Mouse (Mus musculus) fat pad, adult 2 months (tissue): ENCODE measurements around the gene Cngb1.
"Not testable (repeated sequence)": the region's sequence is repeated elsewhere in the genome, so short reads cannot be mapped to it uniquely, and the experiment has no call there.

Experiments
- DNase-seq: peaks from one replicate; pipeline ENCODE4 v3.0.0-alpha.2; 2011; ENCODE audit warnings: low read depth, low spot score; ENCODE audit errors: extremely low read depth

Cngb1 gene

DNA sequence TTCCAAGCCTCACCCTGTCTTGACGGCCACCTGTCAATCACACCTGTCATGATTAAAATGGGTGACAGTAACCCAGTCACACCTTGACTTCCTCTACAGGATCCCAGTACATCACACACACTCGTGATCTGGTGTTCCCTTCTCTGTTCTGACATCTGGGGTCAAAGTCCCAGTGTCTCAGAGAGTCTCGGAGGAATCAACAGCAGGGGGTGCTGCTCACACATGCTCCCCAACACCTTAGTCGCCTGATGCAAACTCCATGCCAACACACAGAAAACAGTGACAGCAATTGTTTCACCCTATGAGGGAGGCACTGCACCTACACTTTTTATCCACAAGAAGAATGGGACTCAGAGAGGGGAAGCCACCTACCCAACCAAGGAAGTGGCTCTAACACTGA, 56.5 kb downstream of the Cngb1 start:
- no peak for DNase-seq

DNA sequence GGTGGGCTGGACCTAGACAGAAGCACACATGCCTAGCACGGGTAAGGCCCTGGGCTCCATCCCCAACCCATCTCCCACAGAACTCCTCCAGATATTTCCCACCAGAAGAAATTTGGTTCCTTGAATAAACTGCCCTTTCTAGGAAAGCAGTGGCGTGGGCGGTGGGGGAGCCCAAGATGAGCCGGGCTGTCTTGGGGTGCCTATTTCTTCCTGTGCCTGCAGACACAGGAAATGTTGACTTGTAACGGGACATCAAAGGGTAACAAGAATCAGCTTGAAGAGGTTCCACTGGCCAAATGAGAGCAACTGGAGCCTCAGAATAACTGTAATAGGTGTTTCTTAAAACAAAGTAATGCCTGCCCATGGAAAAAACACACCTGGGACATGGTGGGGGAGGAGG, 59.1 kb downstream of the Cngb1 start:
- no peak for DNase-seq

DNA sequence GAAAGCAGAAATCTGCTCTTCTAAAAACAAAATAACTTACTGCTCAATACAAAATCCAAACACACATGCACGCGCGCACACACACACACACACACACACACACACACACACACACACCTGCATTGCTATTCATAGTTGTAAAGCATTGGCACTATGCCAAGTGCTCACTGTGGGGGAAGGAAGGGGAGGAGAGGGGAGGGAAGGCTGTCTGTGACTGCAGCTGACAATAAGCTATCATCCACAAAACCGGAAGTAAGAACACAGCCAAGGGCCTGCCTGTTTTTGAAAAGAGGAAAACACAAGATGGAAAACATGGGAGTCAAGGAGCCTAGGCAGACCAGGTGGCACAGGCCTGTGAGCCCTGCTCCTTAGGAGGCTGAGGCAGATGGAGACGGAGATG, 61.2 kb downstream of the Cngb1 start:
- DNase-seq = no peak

DNA sequence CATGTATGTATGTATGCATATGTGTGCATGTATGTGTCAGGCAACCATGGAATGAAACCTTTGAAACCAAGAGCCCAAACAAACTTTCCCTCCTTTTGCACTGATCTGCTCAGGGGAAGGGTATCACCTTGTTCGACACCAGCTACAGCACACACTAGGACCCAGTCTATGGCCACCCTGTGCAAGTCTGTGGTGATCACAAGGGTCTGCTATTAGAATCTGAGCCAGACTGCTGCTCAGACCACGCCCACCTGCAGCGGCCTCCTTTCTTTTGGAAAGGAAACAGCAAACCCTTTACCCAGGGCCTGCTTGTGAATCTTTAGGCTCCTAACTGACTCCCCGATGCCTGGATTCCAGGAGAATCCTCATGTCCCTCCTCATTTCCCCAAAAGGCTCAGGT, 62.5 kb downstream of the Cngb1 start:
- DNase-seq = no peak

DNA sequence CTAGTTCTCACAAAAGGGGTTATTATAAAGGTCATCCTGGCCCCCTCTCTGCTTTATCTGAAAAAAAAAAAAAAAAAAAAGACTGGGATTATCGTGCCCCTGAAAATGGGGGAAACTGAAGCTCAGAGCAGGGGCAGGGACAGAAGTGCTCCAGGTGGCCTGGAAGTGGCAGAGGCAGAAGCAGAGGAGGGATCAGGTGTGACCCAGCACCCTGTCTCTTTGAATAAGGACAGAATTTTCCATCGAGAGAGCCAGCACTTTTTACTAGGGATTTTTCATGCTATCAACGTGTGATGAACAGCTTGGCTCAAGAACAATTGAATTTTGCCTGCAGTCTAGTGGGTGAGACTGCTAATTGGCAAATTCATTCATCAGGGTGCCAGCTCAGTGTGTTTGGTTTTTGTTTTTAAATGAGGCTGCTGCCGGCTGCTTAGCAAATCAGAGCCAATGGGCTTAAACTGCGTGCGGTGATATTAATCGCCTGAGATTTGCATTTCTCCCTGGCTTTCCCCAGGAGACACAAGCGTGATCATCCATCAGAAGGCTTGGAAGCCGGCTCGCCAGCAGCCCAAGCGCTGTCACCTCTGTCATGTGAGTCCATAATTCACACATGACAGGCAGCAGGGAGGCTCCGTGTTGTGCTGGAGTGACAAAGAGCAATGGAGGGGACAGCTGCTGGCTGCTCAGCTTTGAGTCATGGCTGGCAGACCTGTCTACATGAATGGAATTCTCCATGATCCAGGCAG, 63.4 kb downstream of the Cngb1 start:
- peak; percentile 30 for DNase-seq

DNA sequence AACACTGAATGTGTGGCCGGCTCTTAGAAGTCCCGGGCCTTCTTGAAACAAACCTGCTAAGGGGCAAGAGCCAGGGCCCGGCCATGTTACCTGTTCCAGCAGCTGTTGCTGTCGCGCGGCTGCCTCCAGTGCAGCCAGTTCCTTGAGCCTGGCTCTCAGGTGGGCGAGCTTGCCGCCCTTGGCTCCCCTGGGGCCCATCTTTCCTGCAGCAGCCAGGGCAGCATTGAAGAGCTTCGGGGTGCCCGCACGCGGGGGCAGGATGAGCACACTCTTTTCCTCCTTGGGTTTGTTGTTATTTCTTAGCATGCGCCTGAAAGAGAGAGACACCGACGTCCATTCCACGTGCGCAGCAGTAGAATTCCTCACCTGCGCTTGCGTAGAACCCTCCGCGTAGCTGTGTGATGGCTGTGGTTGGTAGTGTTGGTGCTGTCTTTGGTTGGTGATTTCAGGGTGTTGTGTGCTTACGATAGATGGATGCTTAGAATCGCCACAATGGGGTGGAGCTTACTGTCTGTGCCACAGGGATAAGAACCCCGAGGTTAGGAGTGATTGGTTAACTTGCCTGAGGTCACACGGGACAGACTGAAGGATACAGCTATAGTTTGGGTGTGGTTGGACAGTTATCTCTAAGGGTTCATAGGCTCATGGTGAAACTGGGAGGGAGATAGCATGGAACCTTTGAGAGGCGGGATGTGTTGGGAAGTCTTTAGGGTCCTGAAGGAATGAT, 64.1 kb downstream of the Cngb1 start:
- DNase-seq = no peak

DNA sequence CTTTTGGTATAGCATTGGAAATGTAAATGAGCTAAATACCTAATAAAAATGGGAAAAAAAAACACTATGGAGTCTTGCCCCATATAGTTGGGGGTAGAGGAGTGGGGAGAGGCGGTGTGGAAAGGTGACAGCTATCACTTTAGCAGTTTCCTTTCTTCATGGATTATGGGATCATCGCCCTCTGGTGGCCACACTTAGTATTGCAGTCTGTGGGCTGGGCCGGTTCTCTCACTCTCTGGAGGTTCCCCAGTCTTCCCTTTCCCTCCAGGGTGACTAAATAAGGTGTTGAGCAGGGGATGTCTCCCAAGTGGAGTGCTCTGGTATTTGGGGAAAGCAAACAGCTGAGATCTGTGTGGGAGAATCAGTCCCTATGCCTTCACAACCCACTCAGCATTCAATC, 70.7 kb downstream of the Cngb1 start:
- no peak for DNase-seq

DNA sequence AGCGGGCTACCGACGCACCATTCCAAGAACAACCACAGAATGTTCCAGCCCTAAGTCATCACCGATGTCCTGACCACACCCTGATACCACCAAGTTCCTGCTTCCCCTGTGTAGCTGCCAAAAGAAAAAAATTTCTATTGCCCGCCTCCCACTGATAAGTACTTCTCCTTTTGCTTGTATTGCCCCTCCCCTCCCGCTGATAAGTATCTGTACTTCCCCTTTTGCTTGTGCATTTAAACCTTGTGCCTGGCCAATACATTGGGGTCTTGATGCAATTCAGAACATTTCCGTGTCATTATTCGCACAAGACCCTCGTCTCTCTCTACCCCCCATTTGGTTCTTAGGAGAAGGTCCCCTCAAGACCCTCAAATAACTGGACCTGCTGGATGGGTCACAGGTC, 76.3 kb downstream of the Cngb1 start:
- not testable (repeated sequence) for DNase-seq

DNA sequence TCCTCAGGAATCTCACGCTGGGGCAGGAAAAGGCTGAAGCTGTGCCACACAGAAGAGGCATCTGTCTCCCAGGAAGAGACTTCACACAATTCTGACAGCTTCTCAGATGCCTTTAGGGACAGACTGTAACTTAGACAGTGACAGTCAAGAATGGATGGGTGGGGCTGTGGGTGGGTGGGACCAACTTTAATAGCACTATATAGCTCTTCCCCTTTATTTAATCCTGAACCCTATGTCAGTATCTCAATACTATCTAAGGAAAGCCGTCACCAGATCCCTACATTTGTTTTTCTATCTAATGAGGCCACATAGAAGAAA, 79.3 kb downstream of the Cngb1 start:
- no peak for DNase-seq

DNA sequence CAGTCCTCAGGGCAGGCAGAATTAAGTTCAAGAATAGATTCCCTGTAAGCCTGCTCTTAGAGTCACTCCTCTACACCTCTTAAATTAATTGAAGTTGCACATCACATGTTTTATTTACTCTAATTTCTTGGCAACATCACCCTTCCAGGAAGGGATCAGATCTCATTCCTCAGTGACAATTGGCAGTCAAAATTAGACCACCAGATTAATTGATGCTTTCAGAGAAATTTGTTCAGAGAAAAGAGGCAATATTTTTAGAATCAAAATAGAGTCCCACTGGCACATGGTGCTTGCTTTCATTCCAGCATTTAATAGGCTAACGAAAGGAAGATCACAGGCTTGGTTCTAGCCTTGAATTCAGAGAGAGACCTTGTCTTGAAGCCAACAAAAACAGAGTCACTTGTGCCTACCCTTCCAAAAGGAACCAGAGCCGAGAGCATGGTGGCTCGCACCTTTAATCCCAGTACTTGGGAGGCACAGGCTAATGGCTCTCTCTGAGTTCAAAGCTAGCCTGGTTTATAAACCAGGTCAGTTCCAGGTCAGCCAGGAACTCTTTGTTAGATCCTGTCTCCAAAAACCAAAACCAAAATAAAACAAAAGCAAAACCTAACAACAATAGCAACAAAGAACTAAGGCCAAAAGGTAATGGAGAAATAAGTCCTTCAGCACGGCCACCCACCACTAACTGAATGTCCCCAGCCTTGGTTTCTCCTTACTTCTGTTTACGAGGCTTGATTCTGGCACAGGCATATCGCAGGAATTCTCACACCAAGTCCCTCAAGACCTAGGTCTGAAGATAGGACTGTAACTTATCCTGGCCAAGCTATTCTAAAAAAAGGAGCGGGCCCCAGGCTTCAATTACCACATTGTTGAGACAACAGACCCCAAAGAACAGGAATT, 79.9 kb downstream of the Cngb1 start:
- no peak for DNase-seq

DNA sequence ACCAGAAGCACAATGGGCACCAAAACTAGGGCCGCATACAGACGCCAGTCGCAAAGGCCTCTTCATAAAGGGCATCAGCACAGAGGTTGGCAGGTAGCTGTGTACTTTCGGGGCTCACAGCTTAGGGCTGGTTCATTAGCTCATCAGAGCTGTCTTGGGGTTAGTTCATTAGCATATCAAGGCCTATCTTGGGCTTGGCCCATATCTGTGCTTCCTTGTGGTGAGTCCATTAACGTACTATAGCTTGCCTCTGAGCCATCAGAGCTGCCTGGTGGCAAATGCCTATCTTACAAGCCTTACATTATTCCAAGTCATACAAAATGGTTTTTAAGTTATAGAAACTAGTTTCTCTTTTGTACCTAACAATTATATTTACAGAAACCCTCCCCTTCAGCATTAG, 82.4 kb downstream of the Cngb1 start:
- no peak for DNase-seq

DNA sequence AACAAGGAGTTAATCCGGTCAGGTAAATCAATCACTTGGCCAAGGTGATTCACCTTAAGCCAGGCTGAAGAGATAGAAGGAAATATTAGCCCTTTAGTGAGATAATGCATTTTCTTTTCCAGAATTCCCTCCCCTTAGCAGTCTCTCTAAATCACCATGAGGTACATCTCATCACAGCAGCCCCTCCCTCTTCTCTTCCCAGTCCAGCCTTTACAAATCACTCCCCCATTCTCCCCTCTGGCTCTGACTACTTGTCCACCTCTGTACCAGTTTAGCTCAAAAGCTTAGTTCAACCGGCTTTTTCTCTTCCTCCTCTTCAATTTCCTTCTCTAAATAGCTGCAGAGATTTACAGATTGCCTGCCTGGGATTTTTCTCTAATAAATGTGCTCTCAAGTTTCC, 85.3 kb downstream of the Cngb1 start:
- no peak for DNase-seq

DNA sequence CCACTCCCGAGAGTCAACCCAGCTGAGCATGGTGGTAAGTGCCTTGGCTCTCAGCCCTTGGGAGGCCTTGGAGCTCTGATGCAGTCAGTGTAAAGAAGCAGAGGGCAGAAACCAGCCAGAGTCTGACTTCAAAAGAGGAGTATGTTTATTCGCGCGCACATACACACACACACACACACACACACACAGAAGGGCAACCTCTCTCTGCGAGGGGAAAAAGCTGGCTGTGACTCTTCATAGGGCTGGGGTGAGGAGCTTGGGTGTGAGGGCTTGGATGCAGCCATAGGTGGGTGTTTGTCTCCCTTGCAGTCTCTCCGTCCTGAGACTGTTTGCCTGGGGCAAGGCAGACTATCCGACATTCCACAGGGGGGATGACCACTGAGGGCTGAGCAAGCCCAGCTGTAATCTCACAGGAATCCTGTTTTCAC, 85.8 kb downstream of the Cngb1 start:
- DNase-seq = no peak

DNA sequence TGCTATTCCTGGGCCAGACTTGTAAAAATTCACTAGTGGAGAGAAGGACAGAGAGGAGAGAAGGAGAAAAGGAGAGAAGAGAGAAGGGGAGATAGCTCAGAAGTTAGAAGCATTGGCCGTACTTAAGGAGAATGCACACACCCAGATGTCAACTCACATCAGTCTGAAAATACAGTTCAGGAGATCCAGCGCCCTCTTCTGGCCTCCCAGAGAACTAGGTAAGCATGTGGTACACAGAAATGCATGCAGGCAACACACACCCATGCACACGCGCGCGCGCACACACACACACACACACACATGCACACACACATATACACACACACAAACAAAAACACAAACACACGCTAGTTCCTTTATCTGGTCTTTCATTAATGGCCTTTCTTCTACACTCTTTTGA, 86.8 kb downstream of the Cngb1 start:
- DNase-seq = no peak

DNA sequence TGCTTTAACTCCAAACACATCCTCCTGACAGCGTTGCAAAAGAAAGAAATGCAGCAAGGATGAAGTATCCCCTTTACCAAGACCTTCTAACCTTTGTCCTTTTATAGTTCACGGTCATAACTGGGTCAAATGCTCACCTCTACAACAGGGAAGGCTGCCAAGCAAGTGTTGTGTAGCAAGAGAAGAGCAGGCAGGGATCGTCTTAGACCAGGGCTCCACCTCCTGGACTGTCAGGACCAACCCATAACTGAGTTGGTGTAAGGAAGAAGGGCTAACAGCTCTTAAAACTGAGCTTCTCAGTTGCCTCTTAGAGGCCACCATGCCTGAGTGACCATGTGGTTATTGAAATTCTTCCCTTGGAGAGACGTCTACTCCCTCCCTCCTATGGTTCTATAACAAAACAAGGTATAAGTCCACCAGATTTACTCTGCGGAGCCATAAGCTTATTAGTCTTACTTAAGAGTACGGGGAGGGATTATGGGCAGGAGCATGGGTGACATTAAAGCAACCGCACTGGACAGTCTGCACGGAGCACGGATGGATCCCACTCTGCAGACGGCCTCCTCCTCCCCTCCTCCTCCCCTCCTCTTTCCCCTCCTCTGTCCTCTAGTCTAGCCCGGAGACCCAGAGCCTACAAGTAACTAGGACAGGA, 90.5 kb downstream of the Cngb1 start:
- no peak for DNase-seq

DNA sequence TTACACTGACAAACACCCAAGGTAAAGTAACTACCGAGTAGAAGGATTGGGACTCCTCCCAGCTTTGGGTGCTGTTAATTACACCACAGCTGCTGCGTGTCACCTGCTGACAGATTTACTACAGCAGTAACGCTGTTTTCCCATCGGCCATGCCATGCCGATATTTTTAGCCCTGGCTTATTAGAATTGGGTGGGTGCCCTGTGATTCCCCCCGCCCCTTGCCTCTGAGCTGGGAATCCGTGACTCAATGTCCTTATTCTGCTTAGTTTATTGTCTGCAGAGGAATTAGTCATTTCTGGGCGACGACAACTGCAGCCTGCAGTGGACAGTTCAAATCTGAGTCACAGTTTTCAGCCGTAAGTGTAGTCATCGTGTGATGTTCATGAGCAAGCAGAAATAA, 96.5 kb downstream of the Cngb1 start:
- no peak for DNase-seq

DNA sequence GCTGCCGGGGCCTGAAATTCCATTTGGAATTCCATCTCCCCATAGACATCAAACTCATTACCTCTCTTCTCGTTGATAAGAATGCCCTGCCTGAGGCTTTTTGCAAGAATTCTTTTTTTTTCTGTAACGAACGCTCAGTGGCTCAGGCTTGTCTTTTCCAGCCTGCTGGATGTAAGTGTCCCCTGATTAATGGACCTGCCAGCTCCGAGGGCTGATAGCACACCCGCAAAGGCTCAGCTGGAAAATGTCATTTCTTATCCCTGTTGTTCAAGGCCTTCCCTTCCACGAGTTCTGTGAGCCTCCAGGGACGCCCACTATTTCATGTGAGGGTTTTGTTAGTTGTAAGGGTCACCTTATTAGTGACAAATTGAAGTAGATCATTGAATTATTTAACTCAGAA, 100.4 kb downstream of the Cngb1 start:
- DNase-seq = no peak

DNA sequence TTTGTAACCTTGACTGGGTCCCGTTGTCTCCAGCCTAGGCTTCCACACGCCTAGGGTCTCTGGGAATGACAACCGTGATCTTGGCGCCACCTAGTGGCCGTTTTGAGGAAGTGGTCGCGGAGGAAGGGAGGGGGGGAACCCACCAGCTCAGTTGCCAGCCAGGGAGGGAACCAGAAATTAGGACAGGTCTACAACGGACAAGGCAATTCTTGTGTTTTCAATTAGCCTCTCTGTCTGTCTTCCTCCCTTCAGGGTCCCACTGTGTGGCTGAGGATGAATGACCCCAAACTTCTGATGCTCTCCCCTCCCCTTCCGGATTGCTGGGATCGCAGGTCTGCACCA, 102.4 kb downstream of the Cngb1 start:
- no peak for DNase-seq

DNA sequence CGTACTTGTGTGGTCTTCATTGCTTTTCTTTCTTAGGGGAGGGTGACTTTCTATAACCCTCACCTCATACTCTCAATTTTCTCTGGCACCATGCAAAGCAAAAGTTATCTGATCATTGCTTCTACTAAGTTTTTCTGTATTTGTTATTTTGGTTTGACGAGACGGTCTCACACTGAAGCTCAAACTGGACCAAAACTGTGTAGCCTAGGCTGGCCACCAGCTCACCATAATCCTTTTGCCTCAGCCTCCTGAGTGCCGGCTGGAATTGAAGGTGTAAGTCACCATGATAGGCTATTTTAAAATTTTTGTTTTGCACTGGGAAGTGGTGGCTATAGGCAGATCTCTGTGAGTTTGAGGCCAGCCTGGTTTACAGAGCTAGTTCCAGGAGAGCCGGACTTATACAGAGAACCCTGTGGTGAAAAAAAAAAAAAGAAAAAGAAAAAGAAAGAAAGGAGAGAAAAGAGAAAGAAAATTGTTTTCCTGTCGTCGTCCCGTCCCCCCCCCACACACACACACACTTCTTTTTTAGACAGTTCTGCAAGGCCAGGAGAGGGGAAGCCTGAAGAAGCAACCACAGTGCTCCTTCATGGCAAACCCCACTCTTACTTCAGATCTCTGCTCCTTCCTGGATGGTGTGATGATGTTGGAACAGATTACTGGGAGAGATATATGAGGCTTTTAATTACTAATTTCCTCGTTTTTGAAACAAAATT, 102.9 kb downstream of the Cngb1 start:
- DNase-seq = no peak

DNA sequence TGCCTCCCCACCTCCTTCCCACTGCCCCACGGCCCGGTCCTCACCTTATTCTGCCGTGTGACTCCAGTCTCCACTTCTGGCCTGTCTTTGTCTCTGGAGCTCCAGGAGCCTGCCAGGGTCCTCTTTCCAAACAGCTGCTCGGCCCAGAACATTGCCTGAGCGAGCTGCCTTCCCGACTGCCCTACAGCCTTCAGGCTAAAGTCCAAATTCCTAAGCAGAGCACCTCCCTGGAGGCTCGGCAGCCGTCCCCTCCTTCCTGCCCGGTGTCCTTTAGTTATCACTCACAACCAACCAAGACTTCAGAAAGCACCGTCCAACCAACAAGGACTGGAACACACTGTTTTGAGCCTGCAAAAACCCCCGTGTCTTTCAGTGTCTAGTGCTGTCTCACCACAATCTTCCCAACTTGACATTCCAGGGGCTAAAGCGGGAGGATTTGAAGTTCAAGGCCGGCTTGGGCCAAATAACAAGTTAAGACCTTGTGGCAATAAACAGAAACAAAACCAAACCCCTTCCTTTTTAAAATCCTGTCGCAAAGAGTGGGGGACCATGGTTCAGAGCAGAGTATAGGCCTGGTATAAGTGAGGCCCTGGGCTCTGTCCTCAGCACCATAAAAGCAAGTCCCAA, 103.6 kb downstream of the Cngb1 start, which contains the start of gene Kifc3:
TSS of gene Kifc3 (minus strand) at position 164 of the 627 bp plus-strand sequence.
- DNase-seq = no peak
